Mouse (Mus musculus) erythroid progenitor cell, adult 5-6 weeks (primary cell): ENCODE measurements around the gene Rag1. TPM values are rescaled to one million over a fixed set of nuclear protein-coding genes. Genes with fewer than 3 reads are reported as not detected.

ENCODE experiments used
- ATAC-seq: replicated peaks from 2 replicates; pipeline ENCODE4 v1.8.0; 2016; ENCODE audit warnings: moderate number of reproducible peaks, mild to moderate bottlenecking, moderate TSS enrichment, inconsistent platforms; ENCODE audit not compliant: poor library complexity, low FRiP score, severe bottlenecking
- total RNA-seq, 2 experiments: library from RNA; stranded (forward) in 1 of 2; stranded (reverse) in 1 of 2; fragments of 150-400 nt in 1 of 2; fragments of 186-747, 209-891 nt in 1 of 2; gene quantifications; 2 replicates each; pipeline versions ENCODE4 v1.2.3 to v1.2.4; 2015 to 2017; ENCODE audit warnings: low replicate concordance in 2 of 2

Rag1 gene
- total RNA-seq, 2 experiments from 2014 or later, result 10.7 to 13.4 TPM

DNA sequence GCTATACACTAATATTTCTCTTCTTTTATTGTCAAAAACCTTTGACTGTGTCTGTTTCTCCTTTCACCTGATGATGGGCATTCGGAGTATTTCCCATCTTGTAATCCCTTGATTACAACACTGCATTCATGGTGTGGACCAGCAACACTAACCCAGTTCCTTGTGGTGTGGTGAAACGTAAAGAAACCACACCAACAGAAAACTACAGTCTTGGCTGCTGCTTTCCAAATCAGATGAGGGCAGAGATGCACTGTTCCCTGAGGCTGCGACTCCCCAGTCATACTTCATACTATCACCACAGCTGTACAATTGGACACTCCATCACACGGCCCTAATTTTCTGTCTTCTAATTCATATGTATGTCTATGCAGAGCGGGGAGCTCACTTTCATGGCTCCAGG is 54.6 kb downstream of the Rag1 start:
- no peak for ATAC-seq

DNA sequence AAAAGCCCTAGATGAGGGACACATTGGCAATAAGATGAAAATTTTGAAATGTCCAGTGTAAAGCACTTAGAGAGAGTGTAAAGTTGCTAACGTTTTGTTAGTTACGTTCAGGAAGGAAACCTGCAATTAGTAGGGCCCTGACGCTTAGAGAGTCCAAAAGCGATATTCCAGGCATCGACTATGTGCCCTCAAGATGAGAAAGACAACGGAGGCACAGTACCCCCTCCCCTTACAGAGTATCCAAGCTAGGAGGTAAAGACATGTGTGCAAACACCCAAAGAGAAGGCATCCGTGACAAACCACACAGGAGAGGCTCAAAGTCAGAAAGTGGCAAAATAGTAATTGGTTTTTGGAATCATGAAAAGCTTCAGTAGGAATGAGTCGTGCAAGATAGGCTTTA is 56.4 kb downstream of the Rag1 start:
- no peak for ATAC-seq

DNA sequence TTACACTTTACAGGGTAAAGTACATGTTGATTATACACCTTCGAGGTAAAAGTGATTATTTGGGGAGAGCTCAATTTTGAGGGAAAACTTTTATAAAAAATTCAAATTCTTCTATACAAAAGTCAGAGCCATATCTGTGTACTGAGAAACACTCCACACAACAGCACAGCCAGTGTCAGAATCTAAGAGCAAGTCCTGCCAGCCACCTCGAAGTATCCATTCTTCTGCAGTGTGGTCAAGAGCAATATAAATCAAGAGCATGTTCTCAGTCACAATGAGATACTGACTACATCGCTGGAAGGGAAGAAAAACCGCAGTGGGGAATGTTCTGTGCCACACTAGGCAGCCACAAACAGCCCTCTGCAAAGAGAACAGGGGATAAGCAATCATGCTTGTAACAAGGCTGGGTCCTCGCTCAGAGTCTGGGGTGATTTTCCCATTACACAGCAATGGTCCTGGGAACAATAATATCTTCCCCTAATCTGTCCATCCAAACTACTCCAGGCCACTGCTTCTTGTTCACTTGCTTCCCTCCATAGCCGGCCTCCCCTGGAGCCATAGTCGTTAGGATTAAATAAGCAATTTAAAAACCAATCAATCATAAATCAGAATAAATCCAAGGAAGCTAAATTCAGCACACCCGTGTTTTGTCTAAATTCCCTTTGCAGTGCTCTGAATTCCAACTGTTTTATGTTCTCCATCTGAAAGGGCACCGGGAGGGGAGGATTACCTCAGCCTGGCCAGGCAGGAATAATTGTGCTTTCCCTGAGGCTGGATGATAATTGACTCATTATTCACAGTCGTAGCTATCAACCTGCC is 57.1 kb downstream of the Rag1 start:
- no peak for ATAC-seq

DNA sequence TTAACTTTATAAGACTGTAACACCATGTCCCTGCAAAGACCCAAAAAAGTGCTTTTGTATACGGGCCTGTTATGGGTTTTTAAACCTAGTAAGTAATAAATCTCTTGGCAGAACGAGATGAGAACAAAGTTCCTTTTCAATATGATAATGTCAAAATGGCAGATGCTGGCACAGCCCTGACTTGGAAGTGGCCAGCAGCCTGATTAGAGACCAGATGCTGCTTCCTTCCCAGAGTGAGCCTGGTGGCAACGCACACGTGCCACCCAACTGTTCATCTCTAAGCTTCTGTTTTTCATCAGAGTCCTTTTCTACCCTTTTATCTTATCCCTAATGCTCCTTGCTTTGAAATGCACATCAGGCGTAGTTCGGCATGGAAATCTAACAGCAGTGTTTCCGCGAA is 57.9 kb downstream of the Rag1 start:
- no peak for ATAC-seq

Other genes with a start within 250 kb of the Rag1 start
- 1.8 and 9.6 TPM in 2 replicates for gene Rag2, start 24.8 kb downstream of the Rag1 start, total RNA-seq (2015; ENCODE audit: low replicate concordance)
- 1.3 and 1.8 TPM in 2 replicates for gene Rag2, start 24.8 kb downstream of the Rag1 start, total RNA-seq (2017; ENCODE audit: low replicate concordance)
- 9.6 and 17.7 TPM in 2 replicates for gene B230118H07Rik, start within 50 bp of the Rag1 start, total RNA-seq (2015; ENCODE audit: low replicate concordance)
- gene B230118H07Rik, start within 50 bp of the Rag1 start, total RNA-seq (2017; ENCODE audit: low replicate concordance), result 6.2 and 10.4 TPM in 2 replicates
- 7.2 and 9.6 TPM in 2 replicates for gene Traf6, start 28.9 kb upstream of the Rag1 start, total RNA-seq (2015; ENCODE audit: low replicate concordance)
- gene Traf6, start 28.9 kb upstream of the Rag1 start, total RNA-seq (2017; ENCODE audit: low replicate concordance), result 4.0 and 5.9 TPM in 2 replicates
- 1.4 TPM in 1 of 2 replicates, not detected in the other for gene Prr5l, start 233.5 kb upstream of the Rag1 start, total RNA-seq (2015; ENCODE audit: low replicate concordance)
- gene Prr5l, start 233.5 kb upstream of the Rag1 start, total RNA-seq (2017; ENCODE audit: low replicate concordance), result not detected in 2 replicates
- 2.2 and 8.8 TPM in 2 replicates for gene Commd9, start 236.7 kb upstream of the Rag1 start, total RNA-seq (2015; ENCODE audit: low replicate concordance)
- 13.9 TPM in 1 of 2 replicates, not detected in the other for gene Commd9, start 236.7 kb upstream of the Rag1 start, total RNA-seq (2017; ENCODE audit: low replicate concordance)